Mouse (Mus musculus) heart, postnatal 0 days (tissue): ENCODE data around the gene Scaf11.

Source experiments
- CTCF ChIP-seq: IDR thresholded peaks from 2 replicates; pipeline ENCODE4 v1.5.1; 2016; ENCODE audit warnings: antibody characterized with exemption, control low read depth, low read depth
- EP300 ChIP-seq: IDR thresholded peaks from 2 replicates; pipeline ENCODE4 v1.6.1; 2016; ENCODE audit warnings: antibody characterized with exemption, low read depth

DNA sequence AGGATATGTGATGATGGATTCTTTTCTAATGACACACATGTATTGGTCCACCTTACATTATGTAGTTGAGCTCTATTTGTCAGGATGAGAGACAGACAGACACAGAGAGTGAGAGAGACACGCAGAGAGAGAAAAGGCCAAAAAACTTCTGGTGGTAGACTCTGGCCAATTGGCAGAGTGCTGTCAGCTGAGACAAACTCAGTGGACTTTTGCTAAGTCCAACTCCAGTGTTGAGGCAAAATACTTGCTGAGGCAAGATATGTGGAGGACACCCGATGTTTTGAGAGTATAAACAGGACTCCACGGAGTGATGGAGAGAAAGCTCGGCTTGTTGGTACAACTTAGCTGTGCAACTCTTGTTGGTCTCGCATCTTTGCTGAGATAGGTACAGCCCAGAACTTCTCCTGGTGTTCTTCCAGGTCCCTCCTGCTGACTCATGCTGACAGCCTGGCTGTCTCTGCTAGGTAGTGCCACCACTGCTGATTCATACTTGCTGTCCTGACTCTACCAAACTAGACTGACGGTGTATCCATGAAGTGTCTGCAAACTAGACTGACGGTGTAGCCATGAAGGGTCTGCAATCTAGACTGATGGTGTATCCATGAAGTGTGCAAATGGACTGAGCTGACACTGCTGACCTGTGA is 11.9 kb downstream of the Scaf11 start:
- TF ChIP-seq CTCF = no peak
- TF ChIP-seq EP300 = no peak
